Mouse (Mus musculus) T-helper 1 cell (primary cell): ENCODE measurements around the gene Fzd2.
"Not testable (repeated sequence)": the region's sequence is repeated elsewhere in the genome, so short reads cannot be mapped to it uniquely, and the experiment has no call there.

Experiments
- in situ Hi-C: fragments of 300-600 bp; cut with MboI, MseI; formaldehyde crosslinking; loops from one replicate; pipeline ENCODE4 v1.15.1; 2025; ENCODE audit warnings: high pct_unique_total_duplicates

The Fzd2 gene

GRCm38 (mm10) chr11:102604010-102604584, at the start of gene Fzd2:
Gene Fzd2, plus strand, starts transcription at chr11:102604396.
- in situ Hi-C loops: no loop called here

GRCm38 (mm10) chr11:102555400-102556030, 48.7 kb upstream of the Fzd2 start:
- in situ Hi-C loops: no loop called here

GRCm38 (mm10) chr11:102556031-102556715, 48.0 kb upstream of the Fzd2 start, which contains the start of gene Gpatch8:
Gene Gpatch8, minus strand, starts transcription at chr11:102556392.
- in situ Hi-C loops: no loop called here

- in situ Hi-C loops: no loop called here
Observed at GRCm38 (mm10) chr11:102556716-102557074, 47.5 kb upstream of the Fzd2 start.

GRCm38 (mm10) chr11:102557386-102557785, 46.8 kb upstream of the Fzd2 start:
- in situ Hi-C loops: no loop called here

GRCm38 (mm10) chr11:102558704-102559103, 45.5 kb upstream of the Fzd2 start:
- in situ Hi-C loops: no loop called here

- in situ Hi-C loops: not testable (repeated sequence)
Observed at GRCm38 (mm10) chr11:102564952-102565671, 39.1 kb upstream of the Fzd2 start.

- in situ Hi-C loops: no loop called here
Observed at GRCm38 (mm10) chr11:102565741-102566140, 38.5 kb upstream of the Fzd2 start.

GRCm38 (mm10) chr11:102566290-102566689, 37.9 kb upstream of the Fzd2 start:
- in situ Hi-C loops: no loop called here

- in situ Hi-C loops: no loop called here
Observed at GRCm38 (mm10) chr11:102567157-102567556, 37.0 kb upstream of the Fzd2 start.

GRCm38 (mm10) chr11:102567723-102568122, 36.5 kb upstream of the Fzd2 start:
- in situ Hi-C loops: no loop called here

GRCm38 (mm10) chr11:102568191-102568590, 36.0 kb upstream of the Fzd2 start:
- in situ Hi-C loops: no loop called here

- in situ Hi-C loops: no loop called here
Observed at GRCm38 (mm10) chr11:102568756-102569377, 35.3 kb upstream of the Fzd2 start.

GRCm38 (mm10) chr11:102572866-102573663, 31.1 kb upstream of the Fzd2 start:
- in situ Hi-C loops: no loop called here

GRCm38 (mm10) chr11:102575034-102575433, 29.2 kb upstream of the Fzd2 start:
- in situ Hi-C loops: no loop called here

- in situ Hi-C loops: no loop called here
Observed at GRCm38 (mm10) chr11:102576050-102576754, 28.0 kb upstream of the Fzd2 start.

- in situ Hi-C loops: no loop called here
Observed at GRCm38 (mm10) chr11:102578341-102579118, 25.7 kb upstream of the Fzd2 start.

- in situ Hi-C loops: no loop called here
Observed at GRCm38 (mm10) chr11:102579165-102580033, 24.8 kb upstream of the Fzd2 start, which contains the start of gene Gm11627. Gene Gm11627, minus strand, starts transcription at chr11:102579461.

- in situ Hi-C loops: no loop called here
Observed at GRCm38 (mm10) chr11:102580034-102580330, 24.2 kb upstream of the Fzd2 start.
